Mouse (Mus musculus) CD4-positive, CD25-positive, alpha-beta regulatory T cell, adult 4 months (primary cell): ENCODE data around the gene Rnasek. TPM values are rescaled to one million over a fixed set of nuclear protein-coding genes. Genes with fewer than 3 reads are reported as not detected.
A peak's percentile ranks its signal among the peaks of the same experiment; 100 is the strongest.

Source experiments
- ATAC-seq: one replicate; pipeline ENCODE4 v1.8.0; 2017
- polyA plus RNA-seq, 2 experiments: library from polyadenylated mRNA; unstranded; fragments of 100-300 nt; shearing (Covaris generic); gene quantifications; one replicate each; pipeline ENCODE4 v1.2.1; 2017

Gene Rnasek
- polyA plus RNA-seq, 2 experiments from 2014 or later: 218 TPM

DNA sequence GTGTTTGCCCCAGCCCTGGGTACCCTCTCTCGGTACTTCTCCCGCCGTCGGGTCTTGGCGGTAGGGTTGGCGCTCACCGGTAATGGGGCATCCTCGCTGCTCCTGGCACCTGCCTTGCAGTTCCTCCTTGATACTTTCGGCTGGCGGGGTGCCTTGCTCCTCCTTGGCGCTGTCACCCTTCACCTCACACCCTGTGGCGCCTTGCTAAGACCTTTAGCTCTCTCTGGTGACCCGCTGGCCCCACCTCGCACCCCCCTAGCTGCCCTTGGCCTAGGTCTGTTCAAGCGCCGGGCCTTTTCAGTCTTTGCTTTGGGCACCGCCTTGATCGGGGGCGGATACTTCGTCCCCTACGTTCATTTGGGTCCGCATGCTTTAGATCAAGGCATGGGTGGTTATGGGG, 24.3 kb downstream of the Rnasek start:
- no peak for ATAC-seq

DNA sequence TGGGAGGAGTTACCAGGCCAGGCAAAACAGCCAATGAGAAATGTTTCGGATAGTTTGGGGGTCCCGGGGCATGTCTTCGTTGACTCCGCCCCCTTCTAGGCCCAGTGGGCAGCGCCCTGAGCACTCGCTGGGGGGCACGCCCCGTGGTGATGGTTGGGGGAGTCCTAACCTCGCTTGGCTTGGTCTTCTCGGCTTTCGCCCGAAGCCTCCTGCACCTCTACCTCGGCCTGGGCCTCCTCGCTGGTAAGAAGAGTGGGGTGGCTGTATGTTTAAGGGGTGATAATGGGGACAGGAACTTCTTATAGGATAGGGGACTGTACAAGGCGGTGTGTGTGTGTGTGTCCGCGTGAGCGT, 24.8 kb downstream of the Rnasek start:
- no peak for ATAC-seq

DNA sequence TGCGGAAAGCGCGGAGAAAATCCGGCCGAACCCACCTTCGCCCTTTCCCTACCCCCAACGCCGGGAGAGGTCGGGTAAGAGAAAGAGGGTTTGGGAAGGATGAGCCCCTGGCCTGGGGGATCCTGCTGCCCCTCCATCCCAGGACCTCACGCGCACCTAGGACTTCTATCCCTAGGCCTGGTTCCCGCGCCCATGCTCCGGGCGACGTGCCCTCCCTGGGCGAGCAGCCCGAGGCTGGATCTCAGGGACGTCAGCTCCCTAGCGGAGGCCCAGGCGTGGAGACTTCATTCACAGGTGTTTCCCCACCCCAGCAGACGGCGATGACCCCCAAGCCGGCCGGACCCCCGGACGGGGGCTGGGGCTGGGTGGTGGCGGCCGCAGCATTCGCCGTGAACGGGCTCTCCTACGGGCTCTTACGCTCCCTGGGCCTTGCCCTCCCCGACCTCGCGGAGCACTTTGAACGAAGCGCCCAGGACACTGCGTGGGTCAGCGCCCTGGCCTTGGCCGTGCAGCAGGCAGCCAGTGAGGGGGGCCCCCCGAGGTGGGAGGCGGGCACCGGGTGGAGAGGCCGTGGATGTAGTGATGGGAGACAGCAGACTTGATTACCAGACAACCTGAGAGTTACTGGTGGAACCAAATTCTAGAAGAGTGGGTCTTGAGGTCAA, 25.3 kb downstream of the Rnasek start:
- no peak for ATAC-seq

DNA sequence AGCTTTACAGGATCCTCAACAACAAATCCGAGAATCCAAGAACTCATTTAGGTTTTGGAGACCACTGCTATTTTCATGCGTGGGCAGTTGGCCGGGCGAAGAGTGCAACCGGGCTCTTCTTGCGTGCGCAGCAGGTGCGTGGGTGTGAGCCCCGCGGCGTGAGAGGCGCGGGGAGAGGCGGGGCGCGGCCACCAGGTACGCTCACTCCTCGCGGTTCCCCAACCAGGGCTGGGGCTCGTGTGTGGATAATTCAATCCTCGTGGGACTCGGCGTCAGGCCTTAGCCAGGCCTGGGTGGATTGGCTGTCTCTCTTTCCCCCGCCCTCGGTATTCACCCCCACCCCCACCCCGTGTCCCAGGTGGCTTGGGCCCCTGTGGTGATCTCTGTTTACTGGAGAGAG, 25.9 kb downstream of the Rnasek start:
- ATAC-seq: no peak

DNA sequence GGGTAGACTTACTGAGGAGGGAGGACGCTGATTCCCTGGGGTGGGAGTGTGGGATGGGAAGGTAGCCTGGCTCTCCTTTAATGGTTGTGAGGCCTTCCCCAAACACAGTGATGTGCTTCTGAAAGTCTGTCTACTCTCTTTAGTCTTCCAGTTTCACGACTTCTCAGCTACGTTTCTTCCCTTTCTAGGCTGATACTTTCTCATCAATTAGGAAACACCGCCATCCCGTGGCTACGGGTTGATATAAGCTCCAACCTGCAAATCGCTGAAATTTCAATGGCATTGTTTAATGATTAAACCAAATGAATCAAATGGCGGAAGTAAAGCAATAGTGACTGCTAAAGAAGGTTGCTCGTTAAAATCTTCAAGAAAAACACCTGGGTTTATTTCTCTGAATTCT, 26.7 kb downstream of the Rnasek start:
- ATAC-seq: peak; percentile 63

DNA sequence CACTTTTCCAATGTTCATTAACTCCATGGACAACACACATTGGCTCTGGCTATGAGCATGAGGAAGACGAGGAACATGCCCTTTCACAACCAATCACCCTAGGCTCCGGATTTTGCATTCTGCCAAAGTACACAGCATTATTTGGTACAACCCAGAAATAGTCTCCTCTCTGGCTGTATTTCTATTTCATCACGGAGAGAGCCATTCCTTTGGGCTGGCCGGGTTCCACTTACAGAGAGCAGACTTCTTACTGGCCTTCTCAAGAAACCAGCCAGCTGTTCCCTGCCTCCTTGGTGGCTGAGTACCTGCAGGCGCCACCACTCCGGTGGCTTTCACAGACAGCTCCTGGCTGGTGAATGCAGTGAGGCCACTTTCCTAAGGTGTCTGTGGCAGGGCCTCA, 27.2 kb downstream of the Rnasek start, which contains the start of gene Slc16a11:
Slc16a11 (plus strand) TSS at position 330 of the 400 bp plus-strand sequence.
- no peak for ATAC-seq

DNA sequence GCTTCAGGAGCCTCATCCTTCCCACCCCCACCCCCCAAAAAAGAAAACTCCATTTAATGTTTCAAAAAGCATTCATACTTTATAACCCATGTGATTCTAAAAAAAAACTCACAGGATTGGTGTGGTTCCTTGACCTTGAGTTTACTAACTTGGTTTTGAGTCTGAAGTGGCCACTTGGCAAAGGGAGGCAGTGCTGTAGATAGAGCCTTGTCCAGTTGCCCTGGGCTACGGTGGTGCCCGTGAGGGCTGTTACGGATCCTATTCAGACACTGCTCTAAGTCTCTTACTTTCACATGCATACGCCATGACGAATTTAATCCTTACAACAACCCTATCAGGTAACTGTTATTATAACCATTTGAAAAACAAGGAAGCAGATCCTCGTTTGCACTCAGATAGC, 27.7 kb downstream of the Rnasek start:
- no peak for ATAC-seq

DNA sequence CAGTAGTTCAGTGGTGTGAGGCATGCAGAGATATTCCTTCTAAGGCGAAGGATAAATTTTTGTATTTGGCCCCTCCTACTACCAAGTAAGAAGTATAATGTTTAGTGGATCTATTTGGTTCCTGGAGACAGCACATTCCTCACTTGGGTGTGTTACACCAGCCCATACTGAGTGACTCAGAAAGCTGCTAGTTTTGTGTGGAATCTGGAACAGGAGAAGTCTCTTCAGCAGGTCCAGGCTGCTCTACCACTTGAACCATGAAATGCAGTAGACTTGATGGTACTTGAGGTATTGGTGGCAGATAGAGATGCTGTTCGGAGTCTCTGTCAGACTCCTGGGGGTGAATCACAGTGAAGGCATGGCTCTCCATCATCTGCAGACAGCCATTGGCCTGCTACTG, 29.0 kb downstream of the Rnasek start:
- no peak for ATAC-seq

DNA sequence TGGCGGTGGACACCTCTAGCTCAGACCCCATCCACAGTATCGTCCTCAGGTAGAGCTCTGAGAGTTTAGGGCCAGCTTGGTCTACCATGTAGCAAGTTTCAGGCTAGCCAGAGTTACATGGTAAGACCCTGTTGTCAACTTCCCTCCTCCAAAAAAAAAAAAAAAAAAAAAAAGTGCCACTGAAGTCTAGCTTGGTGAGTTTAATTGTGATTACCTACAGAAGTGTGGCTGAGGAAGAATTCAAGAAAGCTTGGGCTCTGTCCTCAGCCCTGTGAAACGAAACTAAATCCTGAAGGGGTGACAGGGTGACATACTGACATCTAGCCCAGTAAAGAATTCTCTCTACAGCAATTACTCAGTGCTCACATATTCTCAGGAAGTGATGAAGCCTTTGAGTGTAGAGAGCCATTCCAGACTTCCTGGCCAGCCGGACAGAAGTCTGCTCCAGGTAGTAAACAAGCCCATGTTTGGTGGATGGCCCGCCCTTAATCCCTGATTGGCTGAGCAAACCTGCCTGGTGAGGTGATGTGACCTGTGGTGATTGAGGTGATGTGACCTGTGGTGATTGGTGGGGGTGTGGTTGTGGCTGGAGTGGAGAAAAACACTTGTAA, 30.8 kb downstream of the Rnasek start:
- no peak for ATAC-seq

DNA sequence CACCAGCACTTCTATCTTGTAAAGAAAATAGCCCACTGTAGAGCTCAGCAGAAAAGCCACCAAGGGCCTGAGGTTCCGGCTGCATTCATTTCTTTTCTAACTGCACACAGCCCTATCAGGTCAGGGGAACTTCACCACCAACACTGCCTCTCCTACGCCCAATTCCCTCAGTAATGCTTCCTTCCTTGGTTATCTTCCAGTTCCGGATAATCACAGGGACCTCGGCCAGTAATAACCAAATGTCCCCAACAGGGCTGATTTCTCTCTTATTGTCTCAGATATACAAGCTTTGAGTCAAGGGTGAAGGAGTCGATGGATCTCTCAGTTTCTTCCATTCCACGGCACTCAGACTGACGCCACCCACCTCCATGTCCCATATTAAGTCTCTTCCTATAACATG, 32.4 kb downstream of the Rnasek start:
- no peak for ATAC-seq

DNA sequence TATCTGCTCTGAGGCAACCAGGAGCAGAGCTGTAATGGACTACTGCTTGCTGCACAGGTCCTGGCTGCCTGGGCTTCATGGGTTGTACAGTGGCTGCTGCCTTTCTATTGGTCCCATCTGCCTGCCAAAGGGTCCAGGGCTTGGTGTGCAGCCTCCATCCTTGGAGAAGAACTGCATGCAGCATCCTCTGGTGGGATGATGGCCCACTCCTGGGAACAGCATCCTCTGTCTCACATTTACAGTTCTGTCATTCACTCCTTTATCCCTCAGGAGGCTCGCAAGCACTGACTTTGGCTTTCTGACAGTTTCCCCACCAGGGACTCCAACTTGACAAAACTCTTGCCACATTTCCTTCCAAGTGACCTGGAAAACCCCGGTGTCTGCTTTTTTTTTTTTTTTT, 32.8 kb downstream of the Rnasek start:
- ATAC-seq: no peak

DNA sequence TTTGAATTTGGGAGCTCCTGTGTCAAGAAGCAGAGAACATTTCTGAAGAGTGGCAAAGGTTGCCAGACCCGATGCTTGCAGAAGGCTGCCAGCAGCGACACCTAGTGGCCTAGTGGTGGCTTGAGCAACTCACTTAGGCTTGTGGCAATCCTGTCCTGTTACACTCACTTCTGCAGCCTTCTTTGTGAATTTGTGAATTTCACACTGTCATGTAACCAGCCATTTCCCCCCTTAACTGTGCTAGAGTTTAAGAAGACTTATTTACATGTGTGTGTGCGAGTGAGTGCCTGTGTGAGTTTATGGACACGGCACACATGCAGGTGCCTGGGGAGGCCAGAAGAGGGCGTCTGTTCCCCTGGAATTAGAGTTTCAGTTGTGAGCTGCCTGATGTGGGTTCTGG, 38.0 kb downstream of the Rnasek start:
- ATAC-seq: no peak

DNA sequence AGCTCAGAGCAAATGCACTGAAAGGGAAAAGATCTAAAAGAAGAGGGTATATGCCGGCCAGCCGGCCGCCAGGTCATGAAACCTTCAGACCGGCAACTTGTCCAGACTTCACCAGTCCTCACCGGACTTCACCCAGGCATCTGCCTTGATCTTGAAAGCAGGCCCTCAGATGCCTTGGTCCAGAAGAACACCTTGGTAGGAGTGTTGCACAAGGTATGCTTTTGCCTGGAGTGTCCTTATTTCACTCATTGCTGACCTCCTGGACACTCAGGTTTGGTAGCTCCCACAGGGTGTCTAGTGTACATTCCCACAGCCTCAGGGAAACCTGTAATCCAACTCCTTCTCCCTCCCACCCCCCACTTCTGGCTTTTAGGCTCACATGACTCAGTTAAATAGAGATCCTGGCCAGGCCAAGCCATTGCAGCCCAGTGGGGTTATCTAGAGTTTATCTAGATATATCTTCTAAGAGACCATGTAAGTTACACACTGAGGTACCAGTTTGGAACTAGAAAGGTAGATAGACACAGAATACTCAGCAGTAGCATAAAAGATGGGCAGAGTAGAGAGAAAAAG, 39.5 kb downstream of the Rnasek start:
- no peak for ATAC-seq

DNA sequence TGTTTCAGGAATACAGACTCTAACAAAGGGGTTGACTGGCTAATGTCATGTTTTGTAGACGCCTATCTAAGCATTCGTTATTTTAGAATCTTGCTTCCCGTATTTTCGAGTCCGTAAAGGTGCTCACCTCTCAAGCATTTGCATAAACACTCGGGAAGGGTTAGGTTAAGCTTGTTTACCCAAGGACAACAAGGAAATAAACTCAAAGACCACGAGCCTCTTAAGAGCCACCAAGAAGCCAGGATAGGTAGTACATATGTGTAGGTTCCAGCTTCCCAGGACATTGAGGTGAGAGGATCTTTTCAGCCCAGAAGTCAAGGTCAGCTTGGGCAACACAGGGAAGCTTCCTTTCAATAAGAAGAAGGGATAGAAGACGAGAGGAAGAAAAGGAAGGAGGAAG, 40.5 kb downstream of the Rnasek start:
- ATAC-seq: no peak

DNA sequence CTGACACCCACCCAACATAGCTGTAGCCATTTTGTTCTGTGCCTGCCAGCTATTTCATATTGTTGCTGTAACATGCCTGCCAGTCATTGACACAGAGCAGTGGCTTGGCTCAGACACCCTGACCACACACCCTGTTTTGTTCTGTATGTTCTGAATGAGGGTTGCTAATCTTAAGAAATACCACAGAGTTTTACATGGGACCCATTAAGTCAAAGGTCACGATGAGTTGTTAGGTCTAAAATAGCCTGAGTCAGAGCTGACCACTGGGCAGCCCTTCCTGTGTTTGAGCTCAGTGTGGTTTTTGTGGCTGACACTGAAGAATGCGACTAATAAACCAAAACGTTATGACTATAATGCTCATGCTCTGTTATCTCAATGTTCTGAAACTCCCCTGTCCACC, 41.3 kb downstream of the Rnasek start:
- no peak for ATAC-seq

DNA sequence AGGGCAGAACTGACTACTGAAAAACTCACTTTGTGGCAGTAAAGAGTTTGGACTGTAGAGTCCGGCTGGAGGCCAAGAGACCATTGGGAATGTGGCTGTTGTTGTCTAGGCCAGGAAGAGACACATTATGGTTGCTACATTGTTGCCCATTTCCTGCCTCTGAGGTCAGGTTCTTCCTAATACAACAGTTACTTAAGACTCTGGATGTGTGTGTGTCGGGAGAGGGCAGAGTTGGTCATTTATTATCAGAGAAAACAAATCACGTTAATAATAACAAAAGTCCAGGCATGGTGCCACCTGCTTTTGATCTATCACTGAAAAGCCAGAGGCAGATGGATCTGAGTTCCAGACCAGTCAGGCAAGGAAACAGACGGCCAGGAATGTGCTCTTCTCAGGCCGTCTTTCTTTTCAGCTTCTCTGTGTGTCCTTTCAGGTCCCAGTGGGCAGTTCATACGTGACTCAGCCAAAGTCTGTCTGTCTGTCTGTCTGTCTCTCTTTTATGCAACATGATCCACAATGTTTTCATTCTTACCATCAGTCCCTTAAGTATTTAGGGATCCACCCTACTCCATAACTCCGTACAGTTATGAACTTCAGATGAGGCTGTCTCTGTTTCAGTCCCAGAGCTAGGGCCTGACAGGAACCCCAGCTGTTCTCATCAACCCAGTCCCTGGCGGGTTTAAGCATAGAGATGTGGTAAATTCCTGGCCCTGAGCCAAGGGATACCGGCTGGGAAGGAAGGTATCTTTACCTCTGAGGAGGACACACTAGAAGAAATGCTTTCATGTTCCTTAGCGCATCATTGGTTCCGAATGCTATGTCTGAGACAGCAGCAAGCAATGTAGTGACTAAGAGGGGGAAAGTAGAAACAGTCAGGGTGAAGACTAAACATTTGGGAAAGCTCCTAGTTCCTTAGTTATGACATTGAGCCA, 46.0 kb downstream of the Rnasek start:
- no peak for ATAC-seq

DNA sequence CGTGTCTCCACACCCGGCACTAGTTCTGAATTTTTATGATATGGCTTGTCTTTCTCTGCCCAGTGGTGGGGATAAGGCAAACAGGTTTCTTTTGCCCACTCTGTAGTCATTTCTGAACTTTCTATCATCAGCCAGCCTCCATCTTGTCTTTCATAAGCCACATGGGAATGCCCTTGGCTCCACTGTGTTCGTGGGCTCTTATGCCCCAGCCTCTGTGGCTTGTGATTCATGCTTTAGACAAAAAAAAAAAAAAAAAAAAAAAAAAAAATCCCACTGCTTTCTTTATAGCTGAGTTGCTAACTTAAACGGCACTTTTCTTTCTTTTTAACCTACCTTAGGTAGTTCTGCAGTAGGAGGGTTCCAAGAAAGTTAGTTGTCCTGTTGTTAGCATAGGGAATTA, 47.5 kb downstream of the Rnasek start:
- no peak for ATAC-seq

DNA sequence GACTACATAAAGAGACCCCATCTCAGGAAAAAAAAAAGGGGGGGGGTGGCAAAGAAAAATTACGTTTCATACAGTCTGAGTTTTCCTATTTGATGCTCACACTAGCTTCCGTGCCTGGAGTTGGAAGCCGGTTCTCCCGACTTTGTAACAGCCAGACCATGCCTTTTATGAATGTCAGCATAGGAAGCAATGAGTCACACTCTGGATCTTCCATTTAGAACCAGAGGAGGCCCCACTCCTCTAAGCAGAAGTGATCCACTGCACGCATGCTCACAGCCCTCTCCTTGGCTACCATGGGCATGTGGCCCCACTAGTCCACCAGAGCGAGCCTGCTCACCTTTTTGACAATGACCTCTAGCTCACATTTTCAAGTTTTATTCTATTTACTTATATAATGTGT, 48.5 kb downstream of the Rnasek start:
- no peak for ATAC-seq

DNA sequence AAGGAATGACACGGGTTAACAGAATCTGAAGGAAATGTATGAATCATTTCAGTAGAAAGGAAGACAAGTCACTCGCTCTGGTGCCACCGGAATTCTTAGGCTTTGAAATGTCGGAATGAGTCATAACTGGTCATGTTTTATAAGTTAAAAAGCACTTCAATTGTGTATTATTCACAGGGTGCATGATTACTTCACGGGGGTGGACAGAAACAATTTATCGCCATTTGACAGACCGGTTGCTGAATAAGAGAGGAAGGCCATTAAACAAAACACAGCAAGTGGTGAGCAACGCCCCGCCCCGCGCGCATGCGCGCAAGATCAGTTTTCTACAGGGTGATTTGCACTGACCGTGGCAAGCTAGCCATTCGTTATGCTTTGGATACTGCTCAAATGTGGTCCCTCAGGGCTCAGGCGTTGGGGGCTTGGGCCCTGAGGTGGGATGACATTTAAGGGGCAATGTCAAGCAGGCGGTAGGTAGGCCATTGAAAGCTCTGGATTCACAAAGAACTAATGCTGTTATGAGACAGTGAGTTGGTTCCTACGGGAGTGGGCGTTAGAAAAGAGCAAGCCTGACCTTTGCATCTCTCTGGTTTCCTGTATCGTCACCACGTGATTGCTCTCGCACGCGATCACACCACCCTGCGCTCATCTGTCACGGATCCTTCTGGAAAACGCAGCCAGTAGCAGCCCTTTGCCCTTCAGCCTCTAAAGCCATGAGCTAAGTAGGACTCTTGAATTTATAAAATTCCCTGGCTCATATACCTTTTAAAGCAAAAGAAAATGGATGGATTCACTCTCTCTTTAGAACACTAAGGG, 50.1 kb downstream of the Rnasek start:
- no peak for ATAC-seq
